Mouse (Mus musculus) adrenal gland, adult 2 months (tissue): ENCODE measurements around the gene Cdyl. TPM values are rescaled to one million over a fixed set of nuclear protein-coding genes. Genes with fewer than 3 reads are reported as not detected.

Source experiments
- DNase-seq: peaks from one replicate; pipeline ENCODE4 v3.0.0; 2021
- long read RNA-seq: library from polyadenylated mRNA; stranded (forward); transcript quantifications from one replicate; pipeline ENCODE4 v2.0.0, GENCODE M21; 2021
- polyA plus RNA-seq: library from polyadenylated mRNA; depleted of rRNA; stranded (reverse); fragments of >200 nt; gene quantifications from 2 replicates; pipeline ENCODE4 v1.2.3, GENCODE M21; 2012; rRNA removed
- total RNA-seq, 2 experiments: library from RNA; stranded (reverse); gene quantifications; 2 replicates each; pipeline ENCODE4 v1.2.3; 2021

Gene Cdyl
- total RNA-seq (10 to 100 TPM; 24.2 to 27.4 TPM), polyA plus RNA-seq (6.7 and 10.5 TPM in 2 replicates)
- long read RNA-seq, transcript Cdyl-202 (7 exons, 3,575 nt), result major isoform, 10 of 13 reads
- long read RNA-seq, partial matches to known transcripts, result 1 of 13 reads
- long read RNA-seq, other reads (novel, unspliced or antisense), result 2 of 13 reads

- no peak for DNase-seq
Observed at GRCm38 (mm10) chr13:35659406-35659985, at the start of gene Cdyl. Gene Cdyl (plus strand): TSS chr13:35659833.

- DNase-seq, result peak; percentile 78
Observed at GRCm38 (mm10) chr13:35610718-35611117, 48.9 kb upstream of the Cdyl start.

DNA sequence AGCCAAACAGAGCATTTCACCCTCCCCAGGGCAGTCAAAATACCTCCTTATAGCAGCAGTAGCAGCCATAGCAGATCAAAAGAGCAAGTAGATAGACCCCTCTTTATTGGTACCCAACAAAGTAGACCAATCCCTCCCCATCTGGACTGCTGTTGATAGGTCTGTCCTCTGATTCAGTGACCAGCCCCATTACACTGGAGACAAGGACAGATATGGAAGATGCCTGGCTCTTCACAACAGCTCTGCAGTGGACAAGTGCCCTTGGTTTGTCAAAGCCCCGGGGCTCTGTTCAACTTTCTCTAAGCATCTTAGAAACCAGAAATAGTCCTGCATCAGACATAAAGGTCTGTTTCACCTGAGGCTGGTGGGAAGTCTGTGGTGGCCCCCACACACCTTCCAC lies 47.1 kb upstream of the Cdyl start:
- no peak for DNase-seq

DNA sequence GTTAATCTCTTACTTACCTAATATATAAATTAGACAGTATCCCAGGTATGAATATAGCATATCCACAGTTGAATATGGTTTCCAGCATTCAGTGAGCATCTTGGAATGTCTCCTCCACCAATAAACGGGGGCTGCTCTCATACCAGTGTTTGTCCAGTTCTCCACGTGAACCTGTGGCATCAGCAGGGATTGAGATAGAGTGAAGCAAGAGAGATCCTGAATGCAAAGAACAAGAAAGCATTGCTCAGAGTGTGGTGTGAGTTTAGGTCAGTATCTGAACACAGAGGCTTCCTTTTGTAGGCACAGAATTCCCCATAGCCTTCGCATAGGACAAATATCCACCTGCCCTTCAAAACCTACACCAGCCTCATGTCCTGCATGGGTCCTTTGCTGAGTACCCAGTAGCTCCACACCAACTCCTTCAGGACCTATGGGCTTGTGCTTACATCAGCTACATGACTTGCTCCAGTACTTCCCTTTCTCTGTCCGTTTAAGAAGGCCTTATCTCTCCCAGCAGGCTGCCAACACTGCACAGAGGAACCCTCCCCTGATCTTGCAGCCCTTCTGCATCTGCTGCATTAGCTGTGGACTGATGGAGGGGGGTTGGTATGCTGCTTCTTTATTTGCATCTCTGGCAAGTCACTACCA lies 44.7 kb upstream of the Cdyl start:
- no peak for DNase-seq

DNA sequence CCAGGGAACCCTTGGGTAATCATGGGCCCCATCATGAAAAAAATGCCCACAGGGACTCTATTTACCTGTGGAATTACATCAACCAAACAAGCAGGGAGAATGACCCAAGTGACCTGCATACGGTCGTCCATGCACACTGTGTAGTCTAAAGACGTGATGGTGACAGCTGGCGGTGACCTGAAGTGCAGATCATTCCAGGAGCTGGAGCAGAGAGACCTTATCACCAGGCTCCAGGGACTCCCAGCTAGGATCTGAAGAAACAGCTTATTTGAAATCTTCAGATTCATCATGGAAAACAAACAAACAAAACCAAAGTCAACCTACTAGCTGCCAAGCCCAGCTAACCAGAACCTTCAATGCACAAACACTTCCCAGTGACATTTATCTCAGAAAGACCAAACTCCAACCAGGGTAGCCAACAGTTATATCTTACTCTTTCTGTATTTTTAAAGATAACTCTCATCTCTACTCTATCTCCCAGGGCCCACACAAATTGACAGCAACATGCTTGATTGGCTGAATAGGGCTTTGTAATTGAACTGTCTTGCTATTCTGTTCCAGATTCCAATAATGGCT lies 43.0 kb upstream of the Cdyl start:
- no peak for DNase-seq

- DNase-seq, result peak; percentile 50
Observed at GRCm38 (mm10) chr13:35619356-35619755, 40.3 kb upstream of the Cdyl start.

GRCm38 (mm10) chr13:35620756-35621155 lies 38.9 kb upstream of the Cdyl start:
- no peak for DNase-seq

GRCm38 (mm10) chr13:35624831-35625230 lies 34.8 kb upstream of the Cdyl start:
- DNase-seq, result no peak

DNA sequence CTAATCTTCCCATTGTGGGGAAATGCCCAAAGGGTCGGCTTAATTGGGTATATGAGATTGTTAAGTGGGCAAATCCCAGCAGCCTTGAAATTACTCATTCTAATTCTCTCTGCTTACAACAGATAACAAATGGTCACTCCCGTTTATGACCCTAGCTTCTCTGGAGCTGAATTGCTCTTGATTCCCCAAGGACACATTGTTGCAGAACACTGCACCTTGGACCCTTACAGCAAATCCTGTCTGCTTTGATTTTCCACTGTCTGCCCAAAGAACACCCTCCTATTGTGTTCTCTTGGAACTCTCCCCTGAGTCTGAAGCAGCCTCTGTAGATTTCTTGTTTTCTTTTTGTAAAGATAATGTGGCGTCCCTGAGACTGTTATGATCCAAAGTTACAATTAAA lies 34.1 kb upstream of the Cdyl start:
- DNase-seq, result no peak

DNA sequence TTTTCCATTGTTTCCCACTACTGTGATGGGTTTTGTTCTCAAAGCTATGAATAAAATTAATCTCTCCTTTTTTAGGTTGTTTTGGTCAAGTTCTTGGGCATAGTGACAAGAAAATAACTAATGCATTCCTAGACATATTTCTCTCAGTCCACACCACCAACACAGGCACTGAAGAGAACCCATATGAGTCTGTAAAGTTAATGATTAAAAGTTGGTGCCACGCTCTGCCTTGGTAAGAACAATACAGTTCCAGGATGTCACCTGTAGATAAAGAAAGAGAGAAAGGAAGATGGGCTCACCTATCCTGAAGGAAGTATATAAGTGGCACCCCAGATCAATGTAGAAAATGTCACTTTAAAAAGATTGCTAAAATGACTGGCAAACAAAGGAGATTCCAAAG lies 32.3 kb upstream of the Cdyl start:
- no peak for DNase-seq

DNA sequence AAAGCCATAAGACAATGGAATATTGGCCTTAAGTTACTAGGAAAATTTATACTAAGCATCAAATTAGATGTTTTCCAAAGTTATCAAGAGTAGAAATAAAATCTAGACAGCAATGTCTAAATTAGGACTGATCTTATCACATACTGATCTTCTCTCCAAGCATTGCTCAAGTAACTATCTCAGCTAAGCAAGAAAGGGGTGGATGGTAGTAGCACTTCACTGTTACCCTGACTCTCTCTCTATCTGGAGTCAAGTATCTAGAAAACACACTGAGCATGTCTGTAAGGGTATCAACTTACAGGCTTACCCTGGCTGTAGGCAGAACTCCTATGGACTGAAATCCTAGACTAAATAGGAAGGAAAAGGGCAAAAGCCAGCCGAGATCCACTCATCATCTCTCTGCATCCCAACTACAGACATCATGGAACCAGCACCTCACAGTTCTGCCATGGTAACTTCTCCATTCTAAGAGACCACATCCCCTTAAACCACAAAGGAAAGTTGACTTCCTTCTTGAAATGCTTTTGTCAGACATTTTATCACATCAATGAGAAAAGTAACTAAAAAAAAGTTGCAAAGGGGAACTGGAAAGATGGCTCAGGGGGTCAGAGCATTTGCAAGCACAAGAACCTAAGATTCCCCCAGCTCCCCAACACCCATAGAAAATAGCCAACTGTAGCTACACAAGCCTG lies 12.4 kb upstream of the Cdyl start:
- no peak for DNase-seq

GRCm38 (mm10) chr13:35650284-35650872 lies 9.3 kb upstream of the Cdyl start:
- no peak for DNase-seq

GRCm38 (mm10) chr13:35652851-35653250 lies 6.8 kb upstream of the Cdyl start:
- peak; percentile 10 for DNase-seq

GRCm38 (mm10) chr13:35656853-35657252 lies 2.8 kb upstream of the Cdyl start:
- DNase-seq, result no peak

DNA sequence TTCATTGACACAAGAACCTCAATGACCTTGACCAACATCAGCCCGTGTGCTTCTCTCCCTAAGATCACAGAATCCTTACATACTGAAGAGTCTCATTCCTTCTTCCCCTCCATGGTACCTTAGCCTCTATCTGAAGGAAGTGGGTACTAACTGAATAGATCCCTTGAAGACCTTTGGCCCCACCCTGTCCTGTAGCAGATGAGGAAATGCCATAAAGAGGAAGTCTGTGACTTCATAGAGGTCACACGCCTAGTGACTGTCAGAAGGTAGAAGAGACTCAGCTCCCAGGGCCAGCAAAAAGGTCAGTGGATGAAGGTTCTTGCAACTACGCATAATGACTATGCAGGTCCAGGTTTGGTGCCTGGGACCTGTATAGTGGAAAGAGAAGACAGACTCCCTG lies 5.8 kb downstream of the Cdyl start:
- no peak for DNase-seq

DNA sequence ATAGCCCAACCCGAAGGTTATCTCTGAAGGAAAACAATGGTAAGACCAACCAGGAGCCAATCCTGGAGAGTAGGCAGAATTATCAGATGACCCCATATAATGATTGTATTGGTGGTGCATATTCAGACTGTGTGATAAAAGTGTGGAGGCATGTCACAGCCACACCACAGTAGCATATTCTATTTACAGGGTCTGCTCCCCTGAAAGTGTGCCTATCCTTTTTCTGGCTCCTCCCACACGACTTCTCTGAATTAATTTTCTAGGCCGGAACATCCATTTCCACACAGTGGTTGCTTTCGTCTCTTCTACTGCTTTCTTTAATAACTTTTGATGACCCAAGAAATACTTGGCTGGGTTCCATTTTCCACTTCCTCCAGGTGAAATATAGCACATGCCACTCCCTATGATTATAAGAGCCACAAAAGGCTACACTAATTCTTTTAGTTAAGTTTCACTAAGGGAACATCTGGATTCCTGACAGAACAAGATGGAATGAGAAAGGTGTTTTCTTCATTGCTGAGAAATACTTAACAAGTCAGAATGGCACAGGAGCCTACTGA lies 10.4 kb downstream of the Cdyl start:
- DNase-seq, result no peak

GRCm38 (mm10) chr13:35670875-35671274 lies 11.2 kb downstream of the Cdyl start:
- no peak for DNase-seq

- no peak for DNase-seq
Observed at GRCm38 (mm10) chr13:35676921-35677320, 17.3 kb downstream of the Cdyl start.

DNA sequence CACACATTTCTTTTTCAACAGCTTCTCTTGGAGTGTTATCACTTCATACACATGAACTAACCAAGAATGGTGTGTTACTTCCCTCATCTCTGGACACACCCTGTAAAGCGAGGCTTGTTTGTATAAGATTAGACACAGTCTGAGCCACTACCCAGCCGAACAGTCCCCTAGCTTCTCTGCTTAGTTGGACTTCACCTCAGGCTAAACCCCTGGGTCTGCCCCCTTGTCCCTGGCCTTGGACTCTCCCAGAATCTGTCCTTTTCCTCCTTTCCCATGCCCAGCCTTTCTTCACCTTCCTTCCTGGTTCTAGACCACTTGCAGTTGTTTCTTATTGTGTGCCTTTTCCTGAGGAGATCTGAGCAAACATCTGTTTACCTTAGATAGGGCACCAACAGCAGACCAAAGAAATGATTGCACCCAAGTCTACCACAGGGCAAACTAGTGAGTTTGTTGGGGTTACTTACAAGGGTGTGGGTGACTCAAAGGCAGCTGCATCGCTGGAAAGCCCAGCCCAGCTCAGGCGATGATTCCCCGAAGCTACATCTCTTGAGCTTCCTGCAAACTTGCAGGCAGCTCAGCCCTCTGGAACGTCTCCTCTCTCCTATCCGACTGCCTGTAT lies 17.9 kb downstream of the Cdyl start:
- DNase-seq, result no peak

DNA sequence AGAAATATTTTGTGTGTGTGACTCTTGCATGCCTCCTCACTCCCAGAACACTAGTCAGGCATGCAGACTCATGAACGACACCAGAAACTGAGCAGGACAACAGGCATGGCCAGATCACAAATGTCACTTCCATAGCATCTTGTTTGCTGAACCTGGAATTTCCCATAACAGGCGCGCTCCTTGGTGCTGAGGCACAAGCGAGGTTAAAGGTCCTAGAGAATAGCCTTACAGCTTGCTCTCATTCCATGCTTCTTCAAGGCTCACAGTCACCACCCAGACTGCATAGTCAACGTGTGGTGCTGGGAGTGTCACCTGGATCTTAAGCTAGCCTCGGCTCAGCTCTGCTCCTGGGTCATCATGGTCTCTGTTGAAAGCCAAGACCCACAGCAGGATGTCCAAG lies 19.1 kb downstream of the Cdyl start:
- DNase-seq, result no peak

- peak; percentile 3 for DNase-seq
Observed at GRCm38 (mm10) chr13:35681361-35681760, 21.7 kb downstream of the Cdyl start.

DNA sequence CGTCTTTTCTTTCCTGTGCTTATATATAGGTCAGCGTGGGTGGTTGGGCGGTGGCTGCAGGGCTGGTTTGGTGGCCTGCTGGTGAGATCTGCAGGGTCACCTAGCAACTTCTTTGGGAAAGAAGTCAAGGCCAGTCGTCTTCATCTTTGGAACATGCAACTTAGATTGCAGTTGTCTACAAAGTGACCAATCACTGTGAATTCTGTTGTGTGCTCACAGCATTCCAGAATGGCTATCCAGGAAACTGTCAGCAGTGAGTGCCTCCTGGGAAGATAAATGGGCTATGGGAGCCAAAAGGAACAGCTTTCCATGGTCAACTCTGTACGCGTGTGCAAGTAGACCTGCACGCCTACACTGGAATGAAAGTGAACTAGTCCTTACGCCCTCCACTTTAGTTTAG lies 26.6 kb downstream of the Cdyl start:
- peak; percentile 49 for DNase-seq
